Mouse (Mus musculus): Measurements from ENCODE around the gene Strada. TPM values are rescaled to one million over a fixed set of nuclear protein-coding genes. Genes with fewer than 3 reads are reported as not detected.
A peak's percentile ranks its signal among the peaks of the same experiment; 100 is the strongest.
"Not testable (repeated sequence)": the region's sequence is repeated elsewhere in the genome, so short reads cannot be mapped to it uniquely, and the experiment has no call there.

Gene Strada
- polyA plus RNA-seq, 1 experiment from 2014 or later = 33.9 TPM

DNA sequence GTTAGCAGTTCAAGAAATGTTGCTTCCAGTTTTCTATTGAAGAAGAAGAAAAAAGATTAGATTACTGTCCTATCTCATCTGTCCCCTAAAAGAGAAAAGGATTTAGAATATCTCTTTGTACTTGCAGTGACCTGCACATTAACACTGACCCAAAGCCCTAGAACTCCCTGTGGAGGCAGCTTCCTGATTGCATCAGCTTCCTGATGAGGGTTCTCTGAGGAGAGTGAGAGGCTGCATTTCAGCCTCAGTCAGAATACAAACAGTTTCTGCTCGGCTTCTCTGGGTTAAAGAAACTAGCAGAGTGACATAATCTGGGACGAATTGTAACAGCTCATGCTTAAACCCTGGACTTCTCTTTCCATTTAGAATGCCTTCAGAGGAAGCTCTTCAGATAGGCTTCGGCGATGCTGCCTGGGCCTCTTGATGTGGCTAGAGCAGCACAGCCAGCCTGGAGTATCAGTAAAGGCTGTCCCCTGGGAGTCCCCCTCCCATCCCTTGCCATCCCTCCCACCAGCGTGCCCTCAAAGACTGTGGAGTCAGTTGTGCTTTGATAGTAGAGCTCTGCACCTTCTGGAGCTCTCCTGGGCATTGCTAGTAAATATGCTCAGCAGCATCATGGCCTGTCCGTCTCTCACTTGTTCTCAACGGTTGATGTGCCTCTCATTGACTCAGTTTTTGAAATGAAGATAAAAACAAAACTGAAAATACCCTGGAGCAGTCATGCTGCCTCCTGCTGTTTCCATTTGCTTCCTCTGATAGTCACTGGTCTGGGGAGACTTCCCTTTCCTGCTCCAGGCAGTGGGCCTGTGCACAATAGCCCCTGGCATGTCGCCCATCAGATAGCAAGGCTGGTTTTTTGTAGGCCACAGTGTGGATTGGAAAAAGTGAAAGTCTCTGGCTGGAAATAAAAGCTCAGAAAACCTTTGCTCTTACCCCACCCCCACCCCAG, 67.1 kb downstream of the Strada start:
- Histone ChIP-seq H3K9me3 (replicated peaks) (no peaks in the 10 kb centered on the region), H3K27me3 (no peaks in the 10 kb centered on the region), H3K4me3 (no peak overlapping the region), H3K9ac (0 out of 2 replicates have a peak overlapping the region, but pooled peaks have one; percentile 23), H3K27ac (peak overlapping the region; percentile 81), H3K4me1 (peaks cover 9% of the 10 kb centered on the region), H3K4me2 (replicated peaks) (0 out of 2 replicates have a peak overlapping the region, but pooled peaks have one; percentile 11), H3K36me3 (peaks cover 20% of the 10 kb centered on the region)
- WGBS = 35% methylated on average over 8 of the region's 8 CpGs
- no peak for ATAC-seq (ENCODE audit: low FRiP score)

DNA sequence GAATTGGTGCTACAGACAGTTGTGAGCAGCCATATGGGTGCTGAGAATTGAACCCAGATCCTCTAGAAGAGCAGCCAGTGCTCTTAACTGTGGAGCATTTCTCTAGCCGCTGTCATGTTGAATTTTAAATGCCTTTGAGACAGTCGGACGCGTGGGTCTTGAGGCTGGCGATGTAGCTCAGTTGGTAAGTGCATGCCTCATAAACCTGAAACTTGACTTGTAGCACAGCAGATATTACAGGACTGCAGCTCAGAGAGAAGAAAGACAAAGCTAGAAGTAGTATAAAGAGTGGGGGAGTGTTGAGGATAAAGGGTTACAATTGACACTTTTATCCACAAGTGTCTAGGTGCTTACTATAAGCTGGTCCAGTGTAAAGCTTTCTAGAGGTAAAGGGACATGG, 69.5 kb downstream of the Strada start:
- H3K9me3 ChIP-seq (replicated peaks) = no peaks in the 10 kb centered on the region
- H3K4me2 ChIP-seq (replicated peaks) = no peak overlapping the region
- no peak overlapping the region for H3K4me3 ChIP-seq
- H3K27ac ChIP-seq = no peak overlapping the region
- 92% methylated on average over 5 of the region's 5 CpGs for WGBS
- peaks cover 30% of the 10 kb centered on the region for H3K36me3 ChIP-seq
- ATAC-seq (ENCODE audit: low FRiP score) = no peak
- no peak overlapping the region for H3K9ac ChIP-seq
- peaks cover 9% of the 10 kb centered on the region for H3K4me1 ChIP-seq
- no peaks in the 10 kb centered on the region for H3K27me3 ChIP-seq

DNA sequence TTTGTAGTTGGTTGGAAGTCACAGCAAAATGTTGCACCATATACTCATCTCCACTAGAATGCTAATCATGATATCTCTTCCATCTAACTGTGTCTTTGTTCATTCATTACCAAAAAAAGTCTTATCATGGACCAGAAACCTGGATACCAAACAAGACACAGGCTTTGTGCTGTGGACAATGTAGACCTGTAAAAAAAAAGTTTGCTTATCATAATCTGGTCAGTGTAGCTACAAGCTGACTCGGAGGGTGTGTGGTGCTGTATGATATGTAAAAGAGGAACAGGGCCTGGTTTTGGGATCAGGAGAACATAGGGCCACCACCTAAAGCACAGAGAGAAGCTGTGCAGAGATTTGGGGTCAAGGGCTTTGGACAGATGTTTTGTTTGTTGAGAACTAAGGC, 72.5 kb downstream of the Strada start:
- Histone ChIP-seq H3K36me3 (peaks cover 23% of the 10 kb centered on the region), H3K27me3 (no peaks in the 10 kb centered on the region), H3K4me1 (peaks cover under 1% of the 10 kb centered on the region), H3K4me2 (replicated peaks) (no peak overlapping the region), H3K9me3 (replicated peaks) (no peaks in the 10 kb centered on the region), H3K27ac (no peak overlapping the region), H3K4me3 (no peak overlapping the region), H3K9ac (no peak overlapping the region)
- WGBS = 86% methylated on average over 1 of the region's 1 CpGs
- no peak for ATAC-seq (ENCODE audit: low FRiP score)

DNA sequence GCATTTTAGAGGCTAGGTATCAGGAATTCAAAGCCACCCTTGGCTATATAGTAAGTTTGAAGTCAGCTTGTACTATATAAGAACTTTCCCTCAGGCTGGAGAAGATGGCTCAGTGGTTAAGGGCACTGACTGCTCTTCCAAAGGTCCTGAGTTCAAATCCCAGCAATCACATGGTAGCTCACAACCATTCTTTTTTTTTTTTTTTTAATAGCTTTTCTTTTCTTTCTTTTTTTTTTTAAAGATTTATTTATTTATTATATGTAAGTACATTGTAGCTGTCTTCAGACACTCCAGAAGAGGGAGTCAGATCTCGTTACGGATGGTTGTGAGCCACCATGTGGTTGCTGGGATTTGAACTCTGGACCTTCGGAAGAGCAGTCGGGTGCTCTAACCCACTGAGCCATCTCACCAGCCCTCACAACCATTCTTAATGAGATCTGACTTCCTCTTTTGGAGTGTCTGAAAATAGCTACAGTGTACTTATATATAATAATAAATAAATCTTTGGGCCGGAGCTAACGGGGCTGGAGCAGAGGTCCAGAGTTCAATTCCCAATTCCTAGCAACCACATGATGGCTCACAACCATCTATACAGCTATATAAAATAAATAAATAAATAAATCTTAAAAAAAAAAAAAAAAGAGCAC, 75.1 kb downstream of the Strada start:
- H3K4me3 ChIP-seq; H3K27me3 ChIP-seq; ATAC-seq (ENCODE audit: low FRiP score); H3K4me2 ChIP-seq (replicated peaks); H3K4me1 ChIP-seq; H3K9ac ChIP-seq; H3K9me3 ChIP-seq (replicated peaks); H3K27ac ChIP-seq: not testable (repeated sequence)
- peaks cover 37% of the 10 kb centered on the region for H3K36me3 ChIP-seq
- WGBS = 98% methylated on average over 6 of the region's 6 CpGs

DNA sequence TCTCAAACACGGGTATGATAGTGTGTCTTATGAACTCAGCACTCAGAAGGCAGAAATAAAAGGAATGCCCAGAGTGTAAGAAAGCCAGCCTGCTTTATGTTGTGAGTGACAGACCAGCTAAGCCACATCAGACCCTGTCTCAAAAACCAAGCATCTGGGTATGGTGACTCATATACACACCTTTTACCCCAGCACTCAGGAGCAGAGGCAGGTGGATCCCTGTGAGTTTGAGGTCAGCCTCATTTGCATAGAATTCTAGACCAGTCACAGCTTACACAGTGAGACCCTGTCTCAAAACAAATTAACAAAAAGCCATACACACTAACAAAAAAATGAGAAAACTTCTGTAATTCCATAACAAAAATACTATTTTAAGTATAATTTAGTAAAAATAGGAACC, 76.1 kb downstream of the Strada start:
- H3K4me2 ChIP-seq (replicated peaks) = no peak overlapping the region
- ATAC-seq (ENCODE audit: low FRiP score) = no peak
- H3K4me3 ChIP-seq = no peak overlapping the region
- no peak overlapping the region for H3K9ac ChIP-seq
- peaks cover 37% of the 10 kb centered on the region for H3K36me3 ChIP-seq
- H3K9me3 ChIP-seq (replicated peaks) = no peaks in the 10 kb centered on the region
- H3K27me3 ChIP-seq = no peaks in the 10 kb centered on the region
- H3K4me1 ChIP-seq = no peaks in the 10 kb centered on the region
- no peak overlapping the region for H3K27ac ChIP-seq
- 82% methylated on average over 1 of the region's 1 CpGs for WGBS

DNA sequence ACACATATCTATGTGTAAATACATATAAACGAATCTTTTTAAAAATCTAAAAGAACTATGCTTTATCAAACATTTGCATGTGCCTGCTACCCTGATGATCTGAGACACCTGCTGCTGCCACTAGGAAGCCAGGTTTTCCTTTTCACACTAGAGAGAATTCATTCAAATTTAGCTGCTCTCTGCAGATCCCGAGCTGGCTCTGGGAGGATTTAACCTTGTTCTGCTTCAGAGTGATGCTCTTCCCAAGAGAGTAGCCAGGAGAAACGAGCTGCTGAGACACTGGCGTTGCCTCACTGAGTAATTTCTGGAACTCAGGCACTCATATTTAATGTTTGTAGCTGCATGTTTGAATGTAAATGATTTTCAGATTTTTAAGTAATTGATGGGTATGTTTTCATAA, 77.2 kb downstream of the Strada start:
- WGBS = 72% methylated on average over 4 of the region's 4 CpGs
- H3K4me1 ChIP-seq = no peaks in the 10 kb centered on the region
- H3K27me3 ChIP-seq = no peaks in the 10 kb centered on the region
- no peak overlapping the region for H3K9ac ChIP-seq
- no peak for ATAC-seq (ENCODE audit: low FRiP score)
- no peaks in the 10 kb centered on the region for H3K9me3 ChIP-seq (replicated peaks)
- no peak overlapping the region for H3K27ac ChIP-seq
- no peak overlapping the region for H3K4me3 ChIP-seq
- H3K36me3 ChIP-seq = peaks cover 35% of the 10 kb centered on the region
- no peak overlapping the region for H3K4me2 ChIP-seq (replicated peaks)

DNA sequence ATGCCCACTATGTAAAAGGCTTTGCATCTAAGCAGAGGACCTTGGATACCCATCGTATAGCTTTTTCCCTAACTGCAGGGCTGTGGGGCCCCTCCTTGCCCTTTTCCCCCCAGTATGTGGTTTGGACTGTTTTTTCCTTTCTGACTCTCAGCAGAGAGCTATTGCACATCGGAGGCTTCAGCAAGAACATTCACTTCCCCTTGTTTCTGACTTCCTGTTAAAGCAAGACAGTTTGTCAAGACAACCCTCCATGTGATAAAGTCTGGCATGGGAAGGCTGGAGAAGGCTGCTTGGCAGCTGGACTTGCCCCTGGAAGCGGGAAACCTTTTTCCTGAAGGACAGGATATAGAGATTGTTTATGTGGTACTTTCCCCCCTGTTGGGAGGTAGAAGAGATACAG, 79.2 kb downstream of the Strada start:
- H3K4me3 ChIP-seq = no peak overlapping the region
- peaks cover 40% of the 10 kb centered on the region for H3K36me3 ChIP-seq
- no peaks in the 10 kb centered on the region for H3K27me3 ChIP-seq
- no peak overlapping the region for H3K4me2 ChIP-seq (replicated peaks)
- no peaks in the 10 kb centered on the region for H3K9me3 ChIP-seq (replicated peaks)
- WGBS = 82% methylated on average over 3 of the region's 3 CpGs
- no peaks in the 10 kb centered on the region for H3K4me1 ChIP-seq
- no peak overlapping the region for H3K27ac ChIP-seq
- H3K9ac ChIP-seq = no peak overlapping the region
- no peak for ATAC-seq (ENCODE audit: low FRiP score)

DNA sequence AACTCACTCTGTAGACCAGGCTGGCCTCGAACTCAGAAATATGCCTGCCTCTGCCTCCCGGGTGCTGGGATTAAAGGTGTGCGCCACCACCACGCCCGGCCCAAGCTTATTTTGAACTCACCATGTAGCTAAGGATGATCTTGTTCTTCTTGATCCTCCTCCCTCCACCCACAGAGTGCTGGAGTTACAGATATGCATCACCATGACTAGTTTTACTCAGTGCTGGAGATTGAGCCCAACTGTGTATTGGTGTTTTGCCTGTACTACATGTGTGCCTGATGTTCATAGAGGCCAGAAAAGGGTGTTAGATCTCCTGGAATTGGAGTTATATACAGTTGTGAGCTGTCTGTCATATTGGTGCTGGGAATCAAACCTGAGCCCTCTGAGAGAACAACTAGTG, 79.7 kb downstream of the Strada start:
- no peak overlapping the region for H3K27ac ChIP-seq
- H3K4me1 ChIP-seq = no peaks in the 10 kb centered on the region
- no peaks in the 10 kb centered on the region for H3K27me3 ChIP-seq
- H3K36me3 ChIP-seq = peaks cover 44% of the 10 kb centered on the region
- no peak for ATAC-seq (ENCODE audit: low FRiP score)
- no peak overlapping the region for H3K4me3 ChIP-seq
- no peaks in the 10 kb centered on the region for H3K9me3 ChIP-seq (replicated peaks)
- 91% methylated on average over 5 of the region's 5 CpGs for WGBS
- H3K4me2 ChIP-seq (replicated peaks) = no peak overlapping the region
- no peak overlapping the region for H3K9ac ChIP-seq

Other genes starting within 250 kb of the Strada start
- gene Cyb561, start 248.8 kb downstream of the Strada start, polyA plus RNA-seq (2016; fragmentation: Nextera tagmentation; extraction: Ambion mirVana) = 25.6 and 27.0 TPM in 2 replicates
- 1.3 and 1.6 TPM in 2 replicates for gene Ace, start 234.2 kb downstream of the Strada start, polyA plus RNA-seq (2016; fragmentation: Nextera tagmentation; extraction: Ambion mirVana)
- not detected in 2 replicates for gene Ace3, start 207.5 kb downstream of the Strada start, polyA plus RNA-seq (2016; fragmentation: Nextera tagmentation; extraction: Ambion mirVana)
- 0.85 and 1.2 TPM in 2 replicates for gene Kcnh6, start 194.0 kb downstream of the Strada start, polyA plus RNA-seq (2016; fragmentation: Nextera tagmentation; extraction: Ambion mirVana)
- 122 and 136 TPM in 2 replicates for gene Dcaf7, start 165.3 kb downstream of the Strada start, polyA plus RNA-seq (2016; fragmentation: Nextera tagmentation; extraction: Ambion mirVana)
- gene Taco1, start 136.1 kb downstream of the Strada start, polyA plus RNA-seq (2016; fragmentation: Nextera tagmentation; extraction: Ambion mirVana) = 9.0 and 9.2 TPM in 2 replicates
- 27.0 and 27.9 TPM in 2 replicates for gene Map3k3, start 117.6 kb downstream of the Strada start, polyA plus RNA-seq (2016; fragmentation: Nextera tagmentation; extraction: Ambion mirVana)
- 0.93 and 1.0 TPM in 2 replicates for gene Gm10840, start 41.3 kb downstream of the Strada start, polyA plus RNA-seq (2016; fragmentation: Nextera tagmentation; extraction: Ambion mirVana)
- gene Limd2, start 41.3 kb downstream of the Strada start, polyA plus RNA-seq (2016; fragmentation: Nextera tagmentation; extraction: Ambion mirVana) = 302 and 316 TPM in 2 replicates
- 86.8 and 96.3 TPM in 2 replicates for gene Ccdc47, start 14.2 kb upstream of the Strada start, polyA plus RNA-seq (2016; fragmentation: Nextera tagmentation; extraction: Ambion mirVana)
- 111 and 117 TPM in 2 replicates for gene Ddx42, start 14.8 kb upstream of the Strada start, polyA plus RNA-seq (2016; fragmentation: Nextera tagmentation; extraction: Ambion mirVana)
- 52.5 and 53.4 TPM in 2 replicates for gene Ftsj3, start 53.9 kb upstream of the Strada start, polyA plus RNA-seq (2016; fragmentation: Nextera tagmentation; extraction: Ambion mirVana)
- gene Psmc5, start 54.0 kb upstream of the Strada start, polyA plus RNA-seq (2016; fragmentation: Nextera tagmentation; extraction: Ambion mirVana) = 314 and 337 TPM in 2 replicates
- gene Smarcd2, start 70.8 kb upstream of the Strada start, polyA plus RNA-seq (2016; fragmentation: Nextera tagmentation; extraction: Ambion mirVana) = 35.1 and 35.9 TPM in 2 replicates
- 0.15 and 0.29 TPM in 2 replicates for gene Tcam1, start 74.5 kb upstream of the Strada start, polyA plus RNA-seq (2016; fragmentation: Nextera tagmentation; extraction: Ambion mirVana)
- gene Gh, start 99.7 kb upstream of the Strada start, polyA plus RNA-seq (2016; fragmentation: Nextera tagmentation; extraction: Ambion mirVana) = not detected in 2 replicates
- gene Cd79b, start 112.6 kb upstream of the Strada start, polyA plus RNA-seq (2016; fragmentation: Nextera tagmentation; extraction: Ambion mirVana) = 0.94 and 1.2 TPM in 2 replicates
- 0.04 TPM in 1 of 2 replicates, not detected in the other for gene Scn4a, start 151.1 kb upstream of the Strada start, polyA plus RNA-seq (2016; fragmentation: Nextera tagmentation; extraction: Ambion mirVana)
- gene Prr29, start 163.3 kb upstream of the Strada start, polyA plus RNA-seq (2016; fragmentation: Nextera tagmentation; extraction: Ambion mirVana) = not detected in 2 replicates
- gene Icam2, start 185.9 kb upstream of the Strada start, polyA plus RNA-seq (2016; fragmentation: Nextera tagmentation; extraction: Ambion mirVana) = 11.8 and 14.2 TPM in 2 replicates

Measured in hindbrain, embryonic 12.5 days (tissue).